Mouse (Mus musculus): ENCODE data around the gene Snrpa1.

- TF ChIP-seq ZC3H11A (IDR thresholded peaks at IDR 0.05; ENCODE audit: borderline replicate concordance, low read depth, low read length) (no peak), ZNF384 (IDR thresholded peaks at IDR 0.05; ENCODE audit: low read depth, low read length) (no peak), CHD2 (IDR thresholded peaks at IDR 0.05; ENCODE audit: low read depth, low read length) (no peak), MAFK (IDR thresholded peaks at IDR 0.05; ENCODE audit: insufficient read depth, low read depth, low read length) (no peak), HCFC1 (IDR thresholded peaks at IDR 0.05; ENCODE audit: borderline replicate concordance, insufficient read depth, low read length) (no peak)
Observed at GRCm38 (mm10) chr7:66111211-66111610, 52.4 kb downstream of the Snrpa1 start.
